Mouse (Mus musculus): ENCODE results near the gene Cirbp. TPM values are rescaled to one million over a fixed set of nuclear protein-coding genes. Genes with fewer than 3 reads are reported as not detected.
A peak's percentile ranks its signal among the peaks of the same experiment; 100 is the strongest.

The Cirbp gene
- polyA plus RNA-seq, 1 experiment, result 105 TPM

DNA sequence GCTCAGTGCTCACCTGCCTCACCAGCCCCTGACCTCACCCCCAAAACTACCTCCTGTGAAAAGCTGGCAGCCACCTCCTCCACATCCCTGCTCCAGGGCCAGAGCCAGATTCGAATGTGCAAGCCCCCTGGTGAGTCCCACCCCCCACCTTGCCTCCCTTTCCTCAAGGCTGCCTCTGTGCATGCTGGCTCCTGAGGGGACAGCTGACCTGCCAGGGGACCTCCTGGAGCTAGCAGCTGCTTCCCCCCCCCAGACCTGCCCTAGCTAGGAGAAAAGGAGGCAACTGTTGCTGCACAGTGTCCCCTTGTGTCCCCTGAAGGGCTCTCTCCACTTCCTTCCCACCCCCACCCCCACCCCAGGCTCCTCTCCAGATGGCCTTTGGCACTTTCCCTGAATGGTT lies 10.5 kb upstream of the Cirbp start:
- TF ChIP-seq CTCF (IDR thresholded peaks at IDR 0.05; ENCODE audit: control insufficient read depth, insufficient read depth, insufficient replicate concordance, low read depth, low read length) (no peak), POLR2A (IDR thresholded peaks at IDR 0.05; ENCODE audit: control insufficient read depth, low read depth, low read length) (no peak)
- Histone ChIP-seq H3K4me1 (ENCODE audit: control insufficient read depth, insufficient read depth, low read length) (peaks cover 39% of the 10 kb centered on the region), H3K27ac (ENCODE audit: control insufficient read depth, insufficient read depth, low read depth, low read length) (no peak overlapping the region), H3K4me3 (ENCODE audit: control insufficient read depth, low read depth, low read length) (no peak overlapping the region), H3K36me3 (ENCODE audit: control insufficient read depth, insufficient read depth, low read length) (no peaks in the 10 kb centered on the region), H3K27me3 (ENCODE audit: control insufficient read depth, insufficient read depth, low read length) (no peaks in the 10 kb centered on the region)

DNA sequence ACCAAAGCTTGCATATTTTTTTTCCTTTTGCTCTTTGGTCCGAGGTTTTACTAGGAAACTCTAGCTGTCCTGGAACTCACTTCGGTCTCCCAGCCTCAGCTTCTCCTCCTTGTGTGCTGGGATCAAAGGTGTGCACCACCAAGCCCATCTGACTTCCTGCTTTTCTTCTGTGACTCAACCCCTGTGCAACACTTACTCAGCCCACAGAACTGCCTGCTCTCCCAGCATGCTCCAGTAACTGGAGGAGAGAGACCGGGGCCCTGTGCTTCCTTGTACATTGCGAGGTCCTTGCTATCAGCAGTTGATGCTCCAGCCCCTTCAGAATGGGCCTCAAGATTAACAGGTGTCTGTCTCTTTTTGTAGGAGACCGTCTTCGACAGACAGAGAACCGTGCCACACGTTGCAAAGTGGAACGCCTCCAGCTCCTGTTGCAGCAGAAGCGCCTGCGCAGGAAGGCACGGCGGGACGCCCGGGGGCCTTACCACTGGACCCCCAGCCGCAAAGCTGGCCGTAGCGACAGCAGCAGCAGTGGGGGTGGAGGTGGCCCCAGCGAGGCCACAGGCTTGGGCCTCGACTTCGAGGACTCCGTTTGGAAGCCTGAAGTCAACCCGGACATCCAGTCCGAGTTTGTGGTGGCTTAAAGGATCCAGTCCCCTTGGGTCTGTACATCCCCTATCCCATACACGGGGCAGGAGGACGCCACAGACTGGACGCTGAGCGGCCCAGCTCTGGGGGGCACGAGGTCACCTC lies 9.6 kb upstream of the Cirbp start:
- TF ChIP-seq POLR2A (IDR thresholded peaks at IDR 0.05; ENCODE audit: control insufficient read depth, low read depth, low read length), result no peak
- H3K27me3 ChIP-seq (ENCODE audit: control insufficient read depth, insufficient read depth, low read length), result no peaks in the 10 kb centered on the region
- peaks cover 44% of the 10 kb centered on the region for H3K4me1 ChIP-seq (ENCODE audit: control insufficient read depth, insufficient read depth, low read length)
- no peak overlapping the region for H3K4me3 ChIP-seq (ENCODE audit: control insufficient read depth, low read depth, low read length)
- no peak overlapping the region for H3K27ac ChIP-seq (ENCODE audit: control insufficient read depth, insufficient read depth, low read depth, low read length)
- H3K36me3 ChIP-seq (ENCODE audit: control insufficient read depth, insufficient read depth, low read length), result no peaks in the 10 kb centered on the region

DNA sequence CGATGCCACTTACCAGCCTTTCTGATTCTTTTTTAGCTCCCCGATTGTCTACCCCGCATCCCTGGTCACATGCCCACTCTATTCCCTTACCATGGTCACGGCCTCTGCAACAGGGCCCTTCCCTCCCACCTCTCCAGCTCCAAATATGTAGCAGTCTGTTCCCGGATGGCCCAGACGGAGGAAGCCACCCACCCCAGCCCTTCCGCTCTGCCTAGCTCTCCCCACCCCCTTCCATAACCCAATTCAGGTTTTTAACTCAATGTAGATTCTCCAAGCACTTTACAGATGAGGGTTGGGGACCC lies 9.1 kb upstream of the Cirbp start:
- H3K27ac ChIP-seq (ENCODE audit: control insufficient read depth, insufficient read depth, low read depth, low read length), result no peak overlapping the region
- H3K4me1 ChIP-seq (ENCODE audit: control insufficient read depth, insufficient read depth, low read length), result peaks cover 42% of the 10 kb centered on the region
- H3K27me3 ChIP-seq (ENCODE audit: control insufficient read depth, insufficient read depth, low read length), result no peaks in the 10 kb centered on the region
- no peak for TF ChIP-seq CTCF (IDR thresholded peaks at IDR 0.05; ENCODE audit: control insufficient read depth, insufficient read depth, insufficient replicate concordance, low read depth, low read length)
- TF ChIP-seq POLR2A (IDR thresholded peaks at IDR 0.05; ENCODE audit: control insufficient read depth, low read depth, low read length), result no peak
- no peak overlapping the region for H3K4me3 ChIP-seq (ENCODE audit: control insufficient read depth, low read depth, low read length)
- no peaks in the 10 kb centered on the region for H3K36me3 ChIP-seq (ENCODE audit: control insufficient read depth, insufficient read depth, low read length)

GRCm38 (mm10) chr10:80157141-80157929 lies 8.4 kb upstream of the Cirbp start:
- Histone ChIP-seq H3K27ac (ENCODE audit: control insufficient read depth, insufficient read depth, low read depth, low read length) (no peak overlapping the region), H3K36me3 (ENCODE audit: control insufficient read depth, insufficient read depth, low read length) (no peaks in the 10 kb centered on the region)
- no peak for TF ChIP-seq CTCF (IDR thresholded peaks at IDR 0.05; ENCODE audit: control insufficient read depth, insufficient read depth, insufficient replicate concordance, low read depth, low read length)
- TF ChIP-seq POLR2A (IDR thresholded peaks at IDR 0.05; ENCODE audit: control insufficient read depth, low read depth, low read length), result no peak

DNA sequence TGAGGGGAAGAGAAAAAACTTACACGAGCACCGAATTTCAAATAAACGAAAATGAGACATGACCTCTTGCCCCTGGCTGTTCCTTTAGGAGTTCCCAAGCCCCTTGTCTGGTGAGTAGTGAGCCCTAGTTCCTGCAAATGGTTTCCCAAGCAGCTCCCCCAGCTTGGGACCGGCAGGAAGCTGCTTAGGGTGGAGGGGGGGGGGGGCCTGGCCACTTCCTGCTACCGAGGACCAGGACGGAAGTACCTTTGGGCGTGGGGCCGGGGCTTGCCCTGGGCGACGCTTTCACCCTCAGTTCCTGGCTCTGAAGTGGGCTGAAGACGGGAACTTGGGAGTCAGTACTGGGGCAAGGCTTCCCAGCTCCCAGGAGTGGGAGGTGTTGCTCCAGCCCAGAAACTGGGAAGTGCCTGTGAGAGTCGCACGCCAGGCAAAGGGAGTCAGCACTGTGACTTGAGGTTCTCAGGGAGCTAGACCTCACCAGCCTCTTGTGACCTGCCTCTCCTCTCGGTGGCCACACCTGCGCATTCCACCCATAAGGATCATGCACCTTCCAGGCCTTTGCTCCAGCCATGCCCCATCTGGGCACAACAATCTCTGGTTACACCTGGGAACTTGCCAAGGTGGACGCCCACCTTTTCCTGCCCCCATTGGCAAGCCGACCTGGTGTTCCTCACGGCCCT lies 7.3 kb upstream of the Cirbp start:
- Histone ChIP-seq H3K36me3 (ENCODE audit: control insufficient read depth, insufficient read depth, low read length) (no peaks in the 10 kb centered on the region), H3K4me3 (ENCODE audit: control insufficient read depth, low read depth, low read length) (peak overlapping the region; percentile 14), H3K27me3 (ENCODE audit: control insufficient read depth, insufficient read depth, low read length) (no peaks in the 10 kb centered on the region), H3K27ac (ENCODE audit: control insufficient read depth, insufficient read depth, low read depth, low read length) (peak overlapping the region; percentile 88), H3K4me1 (ENCODE audit: control insufficient read depth, insufficient read depth, low read length) (peaks cover 36% of the 10 kb centered on the region)
- TF ChIP-seq POLR2A (IDR thresholded peaks at IDR 0.05; ENCODE audit: control insufficient read depth, low read depth, low read length), result peak; percentile 43; the same call in 1 of the 2 replicates
- TF ChIP-seq CTCF (IDR thresholded peaks at IDR 0.05; ENCODE audit: control insufficient read depth, insufficient read depth, insufficient replicate concordance, low read depth, low read length), result no peak

More at GRCm38 (mm10) chr10:80157141-80157929, 8.4 kb upstream of the Cirbp start:
- Histone ChIP-seq H3K4me1 (ENCODE audit: control insufficient read depth, insufficient read depth, low read length) (peaks cover 38% of the 10 kb centered on the region), H3K27me3 (ENCODE audit: control insufficient read depth, insufficient read depth, low read length) (no peaks in the 10 kb centered on the region), H3K4me3 (ENCODE audit: control insufficient read depth, low read depth, low read length) (no peak overlapping the region)

GRCm38 (mm10) chr10:80159021-80159560 lies 6.7 kb upstream of the Cirbp start:
- H3K36me3 ChIP-seq (ENCODE audit: control insufficient read depth, insufficient read depth, low read length), result no peaks in the 10 kb centered on the region
- H3K4me3 ChIP-seq (ENCODE audit: control insufficient read depth, low read depth, low read length), result peak overlapping the region; percentile 88
- H3K4me1 ChIP-seq (ENCODE audit: control insufficient read depth, insufficient read depth, low read length), result peaks cover 36% of the 10 kb centered on the region
- no peaks in the 10 kb centered on the region for H3K27me3 ChIP-seq (ENCODE audit: control insufficient read depth, insufficient read depth, low read length)
- TF ChIP-seq POLR2A (IDR thresholded peaks at IDR 0.05; ENCODE audit: control insufficient read depth, low read depth, low read length) (no peak), CTCF (IDR thresholded peaks at IDR 0.05; ENCODE audit: control insufficient read depth, insufficient read depth, insufficient replicate concordance, low read depth, low read length) (no peak)
- H3K27ac ChIP-seq (ENCODE audit: control insufficient read depth, insufficient read depth, low read depth, low read length), result peak overlapping the region; percentile 88

Measured in testis, adult 2 months (tissue).